Mouse (Mus musculus): ENCODE measurements around the gene Mrps27.

The Mrps27 gene

DNA sequence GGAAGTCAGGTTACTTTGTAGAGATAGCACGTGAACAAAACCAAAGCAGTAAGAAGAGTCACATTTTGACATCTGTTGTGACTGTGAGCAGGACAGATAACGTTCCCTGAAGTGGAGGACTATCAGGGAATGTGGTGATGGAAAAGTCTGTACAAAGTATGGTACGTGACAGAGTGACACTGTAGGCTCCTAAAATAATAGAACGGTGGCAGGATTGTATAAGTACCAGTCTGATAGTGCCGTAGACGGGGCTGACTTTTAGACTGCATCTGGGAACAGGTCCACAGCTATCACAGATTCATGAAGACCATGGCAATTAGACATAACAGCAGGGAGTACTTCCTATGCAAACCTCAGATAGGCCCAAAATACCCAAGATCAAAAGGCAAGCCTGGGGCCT is 3.1 kb upstream of the Mrps27 start:
- in situ Hi-C loops (cut with MboI; ENCODE audit: low pct_unique_long_range_greater_than_20kb in 1 of 2, low sequenced_read_pairs in 2 of 2, unreplicated experiment in 1 of 2): no loop called here

DNA sequence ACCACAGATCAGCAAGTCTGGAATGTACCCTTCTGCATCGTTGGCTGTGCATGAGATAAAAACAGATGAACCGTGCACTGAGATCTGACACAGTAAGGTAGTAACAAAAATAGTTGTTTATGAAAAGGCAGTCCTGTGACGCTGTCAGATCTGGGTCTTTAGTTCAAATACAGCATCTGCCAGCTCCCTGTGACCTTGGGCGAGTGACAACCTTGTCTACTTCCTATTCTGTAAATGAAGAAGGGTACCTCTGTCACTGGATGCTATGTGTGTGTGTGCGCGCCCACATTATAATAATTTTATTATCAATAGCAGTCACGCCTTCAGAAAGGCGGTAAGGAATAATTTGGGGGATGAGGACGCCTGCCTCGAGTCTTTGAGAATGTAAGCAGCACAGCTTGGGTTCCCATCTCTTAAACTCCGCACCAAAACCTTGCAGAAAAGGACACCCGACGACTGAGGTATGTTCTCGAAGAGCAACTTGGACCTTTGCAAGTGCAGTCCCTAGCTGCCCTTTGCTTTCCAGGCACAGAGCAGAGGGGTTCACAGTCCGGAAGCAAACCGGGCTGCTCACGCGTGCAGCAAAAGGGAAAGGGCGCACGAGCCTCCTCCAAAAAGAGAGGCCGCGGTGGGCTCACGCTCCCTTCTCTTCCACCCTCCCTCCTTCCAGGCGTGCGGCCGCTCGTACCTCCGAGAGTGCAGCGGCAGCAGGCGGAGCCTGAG is 549 bp upstream of the Mrps27 start:
- in situ Hi-C loops (cut with MboI; ENCODE audit: low pct_unique_long_range_greater_than_20kb in 1 of 2, low sequenced_read_pairs in 2 of 2, unreplicated experiment in 1 of 2): no loop called here

DNA sequence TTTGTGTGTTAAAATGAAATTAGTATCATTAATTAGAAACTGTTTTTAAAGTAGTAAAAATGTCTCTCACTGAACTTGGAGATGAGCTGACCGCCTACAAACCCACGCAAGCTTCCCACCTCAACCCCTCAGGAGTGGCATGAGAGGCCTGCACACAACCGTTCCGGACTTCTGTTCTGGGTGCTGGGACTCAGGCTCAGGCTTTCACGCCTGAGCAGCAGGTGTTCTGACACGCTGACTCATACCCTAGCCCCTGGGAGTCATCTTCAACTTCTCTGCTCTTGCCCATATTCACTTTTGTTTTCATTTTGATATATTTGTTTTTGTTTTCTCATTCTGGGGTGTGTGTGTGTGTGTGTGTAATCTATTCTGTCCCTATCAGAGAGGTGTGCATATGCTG is 5.4 kb downstream of the Mrps27 start:
- in situ Hi-C loops (cut with MboI; ENCODE audit: low pct_unique_long_range_greater_than_20kb in 1 of 2, low sequenced_read_pairs in 2 of 2, unreplicated experiment in 1 of 2): loop anchor here in 1 of 2 experiments (25.0 kb wide), 1 partner anchor 487 kb away; no protein-coding TSS in a partner anchor

DNA sequence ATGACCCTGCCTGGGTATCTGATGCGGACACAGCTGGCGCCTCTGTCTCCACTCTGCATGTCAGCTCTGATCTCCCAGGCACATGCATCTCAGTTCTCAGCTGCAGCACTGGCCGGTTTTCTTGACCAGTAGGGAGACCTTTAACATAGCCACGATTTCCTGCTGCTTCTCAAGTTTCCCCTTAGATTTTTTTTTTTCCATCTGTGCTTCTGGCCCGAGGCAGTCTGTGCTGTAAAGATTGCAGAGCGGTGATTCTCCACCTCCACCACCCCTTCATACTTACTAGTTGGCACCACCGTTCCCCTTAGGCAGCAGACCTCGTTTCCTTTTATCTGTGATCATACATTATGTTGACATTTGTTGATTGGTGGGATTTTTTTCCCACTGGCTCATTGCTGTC is 6.6 kb downstream of the Mrps27 start:
- in situ Hi-C loops (cut with MboI; ENCODE audit: low pct_unique_long_range_greater_than_20kb in 1 of 2, low sequenced_read_pairs in 2 of 2, unreplicated experiment in 1 of 2): loop anchor here in 1 of 2 experiments (25.0 kb wide), 1 partner anchor 486 kb away; no protein-coding TSS in a partner anchor

DNA sequence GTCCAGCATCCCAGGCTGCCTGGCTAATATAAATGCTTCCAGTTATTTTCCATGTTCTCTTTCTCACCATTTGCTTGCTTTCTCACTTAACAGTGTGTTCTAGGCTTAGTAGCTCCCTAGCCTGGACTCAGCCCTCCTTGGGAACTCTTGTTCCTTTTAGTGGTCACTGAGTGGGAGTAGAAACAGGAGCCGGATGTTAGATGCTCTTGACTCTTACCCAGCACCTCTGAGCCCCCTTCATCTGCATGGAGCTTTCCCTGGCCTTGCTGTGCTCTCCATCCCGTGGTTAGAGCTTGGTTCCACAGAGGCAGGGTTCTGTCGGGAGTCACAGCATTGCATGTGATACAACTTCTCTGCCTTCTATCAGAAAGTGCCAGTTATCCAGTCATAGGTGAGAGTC is 7.0 kb downstream of the Mrps27 start:
- in situ Hi-C loops (cut with MboI; ENCODE audit: low pct_unique_long_range_greater_than_20kb in 1 of 2, low sequenced_read_pairs in 2 of 2, unreplicated experiment in 1 of 2): loop anchor here in 1 of 2 experiments (25.0 kb wide), 1 partner anchor 486 kb away; no protein-coding TSS in a partner anchor

DNA sequence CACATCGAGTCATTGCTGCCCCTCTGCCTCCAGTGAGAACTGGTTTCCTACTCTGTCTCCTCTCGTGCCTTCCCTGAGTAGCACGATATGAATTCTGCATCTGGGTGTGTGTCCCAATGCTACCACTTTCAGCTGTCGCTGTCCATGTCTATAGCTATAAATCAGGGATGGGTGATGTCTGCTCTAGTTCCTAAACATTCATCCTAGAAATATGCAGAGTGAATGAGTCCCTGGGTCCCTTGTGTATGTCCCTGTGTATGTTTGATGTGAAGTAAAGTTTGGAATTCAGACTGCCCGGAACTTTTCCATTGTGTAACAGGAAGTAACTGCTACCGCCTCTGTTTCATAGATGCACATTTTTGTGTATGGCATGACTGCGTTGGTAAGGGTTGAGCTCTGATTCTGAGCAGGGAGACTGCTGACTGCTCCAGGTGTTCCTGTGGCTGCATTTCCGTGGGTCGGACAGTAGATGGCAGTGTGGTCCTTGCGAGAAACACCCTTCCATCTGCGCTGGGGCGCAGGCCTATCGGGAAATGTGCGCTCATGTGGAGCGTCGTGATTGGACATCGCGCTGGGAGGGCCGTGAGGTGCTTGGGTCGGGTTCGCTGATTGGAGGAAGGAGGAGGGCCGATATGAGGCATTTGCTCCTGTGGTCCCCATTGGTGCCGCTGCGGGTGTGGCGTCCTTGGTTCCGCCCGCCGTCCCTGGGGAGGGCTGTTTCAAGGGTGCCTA is 8.3 kb downstream of the Mrps27 start:
- in situ Hi-C loops (cut with MboI; ENCODE audit: low pct_unique_long_range_greater_than_20kb in 1 of 2, low sequenced_read_pairs in 2 of 2, unreplicated experiment in 1 of 2): loop anchor here in 1 of 2 experiments (25.0 kb wide), 1 partner anchor 484 kb away; no protein-coding TSS in a partner anchor

DNA sequence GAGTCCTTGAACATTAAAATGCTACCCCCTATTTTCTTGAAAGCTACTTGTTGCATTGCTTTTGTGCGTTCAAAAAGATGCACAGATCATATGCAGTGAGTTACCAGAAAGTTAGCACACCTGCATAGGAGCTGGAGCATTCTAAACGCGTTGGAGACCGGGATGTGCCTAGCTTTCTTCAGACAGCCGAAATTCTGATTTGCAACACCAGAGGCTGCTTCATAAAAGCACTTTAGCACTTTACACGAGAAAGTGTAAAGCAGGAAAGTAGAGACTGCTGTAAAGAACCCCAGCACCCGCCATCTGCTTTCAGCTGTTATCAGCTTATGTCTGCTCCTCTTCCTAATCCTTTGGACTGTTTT is 8.9 kb downstream of the Mrps27 start:
- in situ Hi-C loops (cut with MboI; ENCODE audit: low pct_unique_long_range_greater_than_20kb in 1 of 2, low sequenced_read_pairs in 2 of 2, unreplicated experiment in 1 of 2): loop anchor here in 1 of 2 experiments (25.0 kb wide), 1 partner anchor 484 kb away; no protein-coding TSS in a partner anchor

DNA sequence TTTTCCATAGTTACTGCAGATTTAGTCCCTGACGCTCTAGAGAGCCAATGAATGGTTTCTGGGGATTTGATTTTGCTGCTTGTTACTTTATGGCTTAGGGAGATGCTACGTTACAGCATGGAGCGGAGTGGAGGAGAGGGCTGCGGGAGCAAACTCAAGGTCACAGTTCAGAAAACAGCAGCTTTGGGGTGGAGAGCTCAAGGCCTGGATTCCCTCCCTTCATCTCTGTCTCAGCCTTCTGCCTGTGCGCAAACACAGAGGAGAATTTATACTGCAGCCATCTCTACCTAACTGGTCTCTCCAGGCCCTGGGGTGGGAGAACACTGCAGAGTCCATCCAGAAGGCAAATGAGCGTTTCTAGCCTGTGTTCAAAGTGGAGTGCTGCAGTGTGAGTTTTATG is 10.5 kb downstream of the Mrps27 start:
- in situ Hi-C loops (cut with MboI; ENCODE audit: low pct_unique_long_range_greater_than_20kb in 1 of 2, low sequenced_read_pairs in 2 of 2, unreplicated experiment in 1 of 2): loop anchor here in 1 of 2 experiments (25.0 kb wide), 1 partner anchor 482 kb away; no protein-coding TSS in a partner anchor

DNA sequence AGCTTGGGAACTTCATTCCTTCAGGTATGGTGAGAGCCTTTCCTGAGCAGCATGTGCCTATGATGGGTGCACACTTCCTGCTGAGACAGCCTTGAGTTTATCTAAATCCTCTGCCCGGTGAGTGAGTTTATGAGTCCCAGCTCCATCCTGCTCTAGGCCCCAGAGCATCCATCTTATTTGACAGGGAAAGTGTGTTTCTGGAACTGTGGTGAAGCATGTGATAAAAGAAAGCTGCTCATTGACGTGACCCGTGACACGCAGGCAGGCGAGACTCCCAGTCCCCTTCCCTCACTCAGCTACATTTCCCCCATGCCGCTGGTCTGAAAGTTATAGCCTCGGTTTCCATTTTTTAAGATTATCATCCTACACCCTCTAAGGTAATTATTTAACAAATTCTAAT is 11.3 kb downstream of the Mrps27 start:
- in situ Hi-C loops (cut with MboI; ENCODE audit: low pct_unique_long_range_greater_than_20kb in 1 of 2, low sequenced_read_pairs in 2 of 2, unreplicated experiment in 1 of 2): loop anchor here in 1 of 2 experiments (25.0 kb wide), 1 partner anchor 481 kb away; no protein-coding TSS in a partner anchor

DNA sequence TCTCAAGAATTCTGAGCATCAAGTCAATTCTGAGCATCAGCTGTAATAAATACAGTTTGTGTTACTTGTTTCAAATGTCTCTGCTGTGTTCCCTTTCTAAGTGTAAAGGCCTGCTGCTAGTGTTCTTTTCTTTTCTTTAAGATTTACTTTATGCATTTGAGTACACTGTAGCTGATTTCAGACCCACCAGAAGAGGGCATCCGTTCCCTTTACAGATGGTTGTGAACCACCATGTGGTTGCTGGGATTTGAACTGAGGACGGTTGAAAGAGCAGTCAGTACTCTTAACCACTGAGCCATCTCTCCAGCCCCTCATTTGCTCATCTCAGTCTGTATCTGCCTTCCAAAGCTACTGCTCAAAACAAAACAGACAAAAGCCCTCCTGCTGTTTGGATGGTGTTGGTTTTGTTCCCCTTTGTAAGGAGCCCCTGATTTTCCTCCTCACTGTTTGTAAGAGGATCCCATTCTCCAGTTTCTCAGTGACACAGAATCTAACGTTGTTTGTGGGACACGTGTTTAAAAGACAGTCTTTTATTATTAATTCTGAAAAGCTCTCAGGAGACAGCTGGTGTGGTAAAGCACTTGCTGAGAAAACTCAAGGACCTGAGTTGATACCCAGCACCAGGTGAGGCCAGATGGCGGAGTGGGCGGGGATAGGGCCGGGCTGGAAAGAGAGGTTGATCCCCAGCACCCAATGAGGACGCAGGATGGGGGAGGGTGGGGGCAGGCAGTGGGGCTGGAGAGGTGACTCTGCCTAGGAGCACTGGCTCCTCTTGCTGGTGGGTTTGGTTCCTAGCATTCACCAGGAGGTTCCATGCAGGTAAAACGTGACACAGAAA is 12.1 kb downstream of the Mrps27 start:
- in situ Hi-C loops (cut with MboI; ENCODE audit: low pct_unique_long_range_greater_than_20kb in 1 of 2, low sequenced_read_pairs in 2 of 2, unreplicated experiment in 1 of 2): loop anchor here in 1 of 2 experiments (25.0 kb wide), 1 partner anchor 481 kb away; no protein-coding TSS in a partner anchor

DNA sequence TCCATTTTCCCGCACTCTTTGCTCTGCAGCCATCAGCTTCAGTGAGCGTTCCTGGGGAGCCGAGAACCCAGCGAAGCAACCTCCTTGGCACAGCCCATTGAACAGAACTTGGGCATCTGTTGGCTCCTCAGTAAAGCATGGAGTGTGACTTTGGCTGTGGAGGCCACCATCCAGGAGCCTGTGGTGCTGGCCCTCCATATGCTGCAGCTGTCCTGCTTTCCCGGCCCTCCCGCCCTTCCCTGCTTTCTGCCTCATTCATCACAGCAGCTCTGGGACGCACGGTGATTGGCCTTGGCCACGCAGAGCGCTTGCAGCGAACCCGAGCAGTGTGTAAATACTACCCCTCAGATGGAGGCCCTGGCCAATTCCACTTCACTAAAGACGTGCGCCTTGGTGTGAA is 14.3 kb downstream of the Mrps27 start:
- in situ Hi-C loops (cut with MboI; ENCODE audit: low pct_unique_long_range_greater_than_20kb in 1 of 2, low sequenced_read_pairs in 2 of 2, unreplicated experiment in 1 of 2): loop anchor here in 1 of 2 experiments (25.0 kb wide), 1 partner anchor 478 kb away; no protein-coding TSS in a partner anchor

DNA sequence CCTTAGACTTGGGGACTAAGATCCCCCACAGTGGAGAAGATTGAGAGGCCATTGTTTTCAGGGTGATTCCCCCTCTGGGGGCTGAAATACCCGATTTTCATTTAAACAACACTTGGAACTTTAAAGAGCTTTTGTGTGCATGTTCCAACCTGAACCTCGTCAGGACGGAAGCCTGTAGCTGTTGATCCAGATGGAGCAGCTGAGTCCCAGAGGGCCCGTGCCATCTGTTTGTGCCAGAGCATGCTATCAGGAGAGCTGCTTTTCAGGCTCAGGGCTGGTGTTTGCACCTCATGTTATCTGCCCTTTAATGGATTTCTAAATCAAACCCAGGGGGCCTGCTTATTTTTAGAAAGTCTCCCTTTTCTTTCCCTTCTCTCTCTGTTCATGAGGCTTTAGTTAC is 19.3 kb downstream of the Mrps27 start:
- in situ Hi-C loops (cut with MboI; ENCODE audit: low pct_unique_long_range_greater_than_20kb in 1 of 2, low sequenced_read_pairs in 2 of 2, unreplicated experiment in 1 of 2): loop anchor here in 1 of 2 experiments (25.0 kb wide), 1 partner anchor 473 kb away; no protein-coding TSS in a partner anchor

DNA sequence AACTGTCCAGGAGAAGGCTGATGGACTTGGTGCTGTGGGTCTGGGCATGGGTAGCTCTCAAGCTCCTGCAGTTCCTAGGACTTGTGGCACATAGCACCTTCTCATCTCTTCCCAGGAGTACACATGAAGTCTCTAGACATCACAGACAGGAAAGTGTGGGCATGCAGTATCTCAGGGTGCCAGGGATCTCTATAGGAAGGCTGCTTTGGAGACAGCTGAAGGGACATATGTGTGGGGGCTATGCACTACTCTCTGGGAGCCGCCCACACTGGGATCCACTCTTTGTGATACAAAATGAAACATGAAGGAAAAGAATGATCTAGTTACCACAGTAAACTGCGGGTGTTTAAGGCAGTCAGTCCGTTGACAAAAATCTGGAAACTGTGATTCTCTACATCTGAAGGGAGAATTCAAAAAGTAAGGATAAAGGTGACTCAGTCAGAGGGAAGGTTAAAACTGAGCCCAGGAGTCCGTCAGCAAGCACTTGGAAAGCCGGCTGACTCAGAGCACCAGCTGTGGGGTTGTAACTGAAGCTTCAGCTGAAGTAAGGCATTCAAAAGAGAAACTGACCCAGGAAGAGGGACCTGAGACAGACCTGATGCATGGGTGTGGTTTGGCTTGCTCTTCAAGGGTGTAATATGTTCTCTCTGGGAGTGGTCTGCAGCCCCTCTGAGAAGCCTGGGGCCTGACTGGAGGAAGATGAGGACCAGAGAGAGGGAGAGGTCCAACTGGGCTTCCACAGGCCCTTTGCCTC is 22.0 kb downstream of the Mrps27 start:
- in situ Hi-C loops (cut with MboI; ENCODE audit: low pct_unique_long_range_greater_than_20kb in 1 of 2, low sequenced_read_pairs in 2 of 2, unreplicated experiment in 1 of 2): loop anchor here in 1 of 2 experiments (25.0 kb wide), 1 partner anchor 471 kb away; no protein-coding TSS in a partner anchor

DNA sequence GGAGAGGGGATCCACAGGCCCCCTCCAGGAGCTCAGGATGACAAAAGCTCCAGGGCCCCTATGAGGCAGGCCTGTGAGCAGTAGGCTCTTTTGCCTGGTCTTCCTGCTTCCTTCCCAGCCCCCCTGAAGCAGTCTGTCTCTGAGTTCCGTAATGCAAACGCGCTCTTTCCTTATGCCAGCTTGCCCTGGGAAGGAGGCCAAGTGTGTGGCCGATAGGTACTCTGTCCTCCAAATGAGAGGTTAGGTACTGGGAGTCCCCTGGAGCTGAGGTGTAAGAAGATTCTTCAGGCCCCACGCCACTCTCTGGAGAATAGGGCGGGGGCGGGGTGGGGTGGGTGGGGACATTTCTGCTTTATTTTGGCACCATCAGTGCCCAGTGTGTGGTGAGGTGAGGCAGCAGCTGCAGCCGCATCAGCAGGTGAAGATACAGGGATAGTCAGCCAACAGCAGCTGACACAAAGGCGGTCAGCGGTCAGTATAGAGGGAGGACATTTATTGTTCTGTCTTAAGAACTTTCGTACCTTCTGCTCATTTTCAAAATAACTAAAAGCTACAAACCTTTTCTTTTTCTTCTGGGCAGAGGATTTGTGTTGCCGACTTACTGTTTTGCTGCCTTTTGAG is 23.1 kb downstream of the Mrps27 start:
- in situ Hi-C loops (cut with MboI; ENCODE audit: low pct_unique_long_range_greater_than_20kb in 1 of 2, low sequenced_read_pairs in 2 of 2, unreplicated experiment in 1 of 2): loop anchor here in 1 of 2 experiments (25.0 kb wide), 1 partner anchor 470 kb away; no protein-coding TSS in a partner anchor

DNA sequence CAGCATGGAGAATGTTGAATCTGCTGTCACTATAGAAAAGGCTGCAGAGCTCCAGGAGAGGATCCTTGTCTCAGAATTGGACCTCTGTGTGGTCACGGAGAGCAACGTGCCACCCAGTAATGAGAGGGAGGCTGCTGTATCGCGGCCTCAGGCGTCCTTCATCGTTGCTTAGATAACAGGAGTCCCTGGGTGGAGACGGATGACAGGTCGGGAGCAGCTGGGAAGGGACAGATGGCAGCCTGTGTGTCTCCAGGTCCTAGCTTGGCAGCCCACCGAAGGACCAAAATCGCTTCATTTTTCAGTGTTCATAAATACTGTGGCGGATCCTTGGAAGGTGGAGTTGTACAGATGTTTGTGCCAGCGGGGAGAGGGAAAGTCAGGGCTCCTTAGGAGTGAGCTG is 24.5 kb downstream of the Mrps27 start:
- in situ Hi-C loops (cut with MboI; ENCODE audit: low pct_unique_long_range_greater_than_20kb in 1 of 2, low sequenced_read_pairs in 2 of 2, unreplicated experiment in 1 of 2): loop anchor here in 1 of 2 experiments (25.0 kb wide), 1 partner anchor 468 kb away; no protein-coding TSS in a partner anchor

DNA sequence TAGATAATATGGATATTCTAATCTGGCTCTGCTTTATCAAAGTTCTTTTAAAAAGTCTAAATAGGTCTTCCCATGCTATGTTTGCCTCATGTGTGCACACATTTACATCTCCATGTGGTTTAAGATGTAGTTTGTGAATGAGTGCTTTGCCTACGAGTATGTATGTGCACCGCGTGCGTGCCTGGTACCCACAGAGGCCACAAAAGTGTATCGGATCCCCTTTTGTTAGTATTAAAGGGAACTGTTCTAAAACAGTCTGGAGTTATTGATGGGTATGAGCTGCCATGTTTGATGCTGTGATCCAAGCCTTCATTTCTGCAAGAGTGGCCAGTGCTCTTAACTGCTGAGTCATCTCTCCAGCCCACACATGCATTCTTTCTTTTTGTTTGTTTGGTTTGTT is 26.7 kb downstream of the Mrps27 start:
- in situ Hi-C loops (cut with MboI; ENCODE audit: low pct_unique_long_range_greater_than_20kb in 1 of 2, low sequenced_read_pairs in 2 of 2, unreplicated experiment in 1 of 2): loop anchor here (10.0 to 25.0 kb wide), 2 partner anchors 466 to 474 kb away; no protein-coding TSS in a partner anchor

DNA sequence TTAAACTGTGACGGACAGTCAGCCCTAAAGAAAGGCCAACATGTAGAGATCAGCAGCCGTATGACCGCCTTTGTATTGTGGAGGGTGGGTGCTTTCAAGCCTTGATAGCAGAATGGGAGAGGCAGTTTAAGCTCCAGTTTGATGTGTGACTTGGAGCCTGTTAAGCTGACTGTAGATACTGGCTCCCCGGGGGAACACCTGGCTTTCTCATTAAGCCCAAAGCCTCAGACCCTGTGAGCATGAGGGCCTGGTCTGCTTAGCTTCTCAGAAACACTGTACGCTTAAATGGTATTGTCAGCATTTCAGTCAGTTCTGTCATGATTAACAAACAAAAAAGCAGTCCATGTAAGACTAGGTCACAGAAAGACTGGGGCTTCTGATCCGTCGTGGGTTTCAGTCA is 29.1 kb downstream of the Mrps27 start:
- in situ Hi-C loops (cut with MboI; ENCODE audit: low pct_unique_long_range_greater_than_20kb in 1 of 2, low sequenced_read_pairs in 2 of 2, unreplicated experiment in 1 of 2): loop anchor here (10.0 to 25.0 kb wide), 2 partner anchors 464 to 471 kb away; no protein-coding TSS in a partner anchor

Data from mouse embryonic stem cell (cell line).